Mouse (Mus musculus) forebrain, embryonic 16.5 days (tissue): ENCODE data around the gene Gm21887. TPM values are rescaled to one million over a fixed set of nuclear protein-coding genes. Genes with fewer than 3 reads are reported as not detected.
"Not testable (repeated sequence)": the region's sequence is repeated elsewhere in the genome, so short reads cannot be mapped to it uniquely, and the experiment has no call there.

ENCODE experiments used
- ATAC-seq: fragments of 200-750 bp; cut with Nextera tagmentation; 2 replicates; pipeline ENCODE4 v1.8.0; 2017; ENCODE audit warnings: mild to moderate bottlenecking, moderate library complexity
- H3K27ac ChIP-seq: fragments of 300-500 bp; sonication (generic); 2 replicates; pipeline ENCODE4 v1.5.1; 2014; ENCODE audit warnings: low read length, control low read depth
- H3K27me3 ChIP-seq: fragments of 300-500 bp; sonication (generic); replicated peaks from 2 replicates; pipeline ENCODE4 v1.6.1; 2014; ENCODE audit warnings: low read length; ENCODE audit not compliant: control insufficient read depth, insufficient read depth
- H3K36me3 ChIP-seq: fragments of 300-500 bp; sonication (generic); 2 replicates; pipeline ENCODE4 v1.6.1; 2014; ENCODE audit not compliant: control insufficient read depth, insufficient read depth
- H3K4me1 ChIP-seq: fragments of 300-500 bp; sonication (generic); replicated peaks from 2 replicates; pipeline ENCODE4 v1.6.1; 2014; ENCODE audit warnings: low read length; ENCODE audit not compliant: control insufficient read depth, insufficient read depth
- H3K4me2 ChIP-seq: fragments of 300-500 bp; sonication (generic); 2 replicates; pipeline ENCODE4 v1.6.1; 2014; ENCODE audit warnings: mild to moderate bottlenecking, low read length, control low read depth
- H3K4me3 ChIP-seq: fragments of 300-500 bp; sonication (generic); replicated peaks from 2 replicates; pipeline ENCODE4 v1.5.1; 2014; ENCODE audit warnings: mild to moderate bottlenecking, low read length, control low read depth
- H3K9ac ChIP-seq: fragments of 300-500 bp; sonication (generic); replicated peaks from 2 replicates; pipeline ENCODE4 v1.6.1; 2014; ENCODE audit warnings: low read depth, low read length, control low read depth
- H3K9me3 ChIP-seq: fragments of 300-500 bp; sonication (generic); 2 replicates; pipeline ENCODE4 v1.6.1; 2016; ENCODE audit warnings: low read length; ENCODE audit not compliant: control insufficient read depth
- WGBS: fragments of 180-500 bp; shearing (Covaris S2); extraction: QIAGEN DNeasy Blood & Tissue Kit; methylation state at CpG from one replicate; pipeline ENCODE4 v1.1.7; 2014; 5-methylcytosine and 5-hydroxymethylcytosine counted together
- polyA plus RNA-seq: library from polyadenylated mRNA; unstranded; fragments of >200 nt; fragmentation: Nextera tagmentation; extraction: Ambion mirVana; gene quantifications from 2 replicates; pipeline ENCODE4 v1.2.1, GENCODE M21; 2015

Gm21887 gene
- polyA plus RNA-seq, 1 experiment from 2014 or later = 293 TPM

- ATAC-seq, H3K4me2 ChIP-seq, H3K27ac ChIP-seq, H3K4me1 ChIP-seq, H3K27me3 ChIP-seq, H3K4me3 ChIP-seq, H3K9ac ChIP-seq: not testable (repeated sequence)
- H3K9me3 ChIP-seq = peaks cover 33% of the 10 kb centered on the region
- 89% methylated on average over 8 of the region's 8 CpGs for WGBS
- H3K36me3 ChIP-seq = peaks cover 30% of the 10 kb centered on the region
These were observed 20.3 kb upstream of the Gm21887 start for GRCm38 (mm10) chrX:169989219-169989595.

- H3K4me3 ChIP-seq, H3K27ac ChIP-seq, H3K4me1 ChIP-seq, ATAC-seq, H3K27me3 ChIP-seq, H3K9ac ChIP-seq, H3K4me2 ChIP-seq: not testable (repeated sequence)
- WGBS = 75% methylated on average over 56 of the region's 56 CpGs
- Histone ChIP-seq H3K9me3 (peaks cover 30% of the 10 kb centered on the region), H3K36me3 (peaks cover 26% of the 10 kb centered on the region)
These were observed 19.5 kb upstream of the Gm21887 start for GRCm38 (mm10) chrX:169989691-169990631.

- H3K27ac ChIP-seq, H3K4me1 ChIP-seq, H3K9ac ChIP-seq, H3K4me2 ChIP-seq, H3K27me3 ChIP-seq: not testable (repeated sequence)
- ATAC-seq = peak; percentile 2; the same call in 1 of the 2 replicates
- 9% methylated on average over 12 of the region's 28 CpGs for WGBS
- H3K36me3 ChIP-seq = peaks cover 21% of the 10 kb centered on the region
- peak overlapping the region; percentile 20 for H3K4me3 ChIP-seq
- H3K9me3 ChIP-seq = peaks cover 29% of the 10 kb centered on the region
These were observed 18.2 kb upstream of the Gm21887 start for GRCm38 (mm10) chrX:169991128-169991873.

- not testable (repeated sequence) for H3K9ac ChIP-seq, H3K4me1 ChIP-seq, H3K4me2 ChIP-seq, ATAC-seq, H3K27ac ChIP-seq, H3K4me3 ChIP-seq, H3K27me3 ChIP-seq
- peaks cover 29% of the 10 kb centered on the region for H3K9me3 ChIP-seq
- H3K36me3 ChIP-seq = peaks cover 21% of the 10 kb centered on the region
- 11% methylated on average over 9 of the region's 15 CpGs for WGBS
These were observed 17.2 kb upstream of the Gm21887 start for GRCm38 (mm10) chrX:169992086-169992930.

DNA sequence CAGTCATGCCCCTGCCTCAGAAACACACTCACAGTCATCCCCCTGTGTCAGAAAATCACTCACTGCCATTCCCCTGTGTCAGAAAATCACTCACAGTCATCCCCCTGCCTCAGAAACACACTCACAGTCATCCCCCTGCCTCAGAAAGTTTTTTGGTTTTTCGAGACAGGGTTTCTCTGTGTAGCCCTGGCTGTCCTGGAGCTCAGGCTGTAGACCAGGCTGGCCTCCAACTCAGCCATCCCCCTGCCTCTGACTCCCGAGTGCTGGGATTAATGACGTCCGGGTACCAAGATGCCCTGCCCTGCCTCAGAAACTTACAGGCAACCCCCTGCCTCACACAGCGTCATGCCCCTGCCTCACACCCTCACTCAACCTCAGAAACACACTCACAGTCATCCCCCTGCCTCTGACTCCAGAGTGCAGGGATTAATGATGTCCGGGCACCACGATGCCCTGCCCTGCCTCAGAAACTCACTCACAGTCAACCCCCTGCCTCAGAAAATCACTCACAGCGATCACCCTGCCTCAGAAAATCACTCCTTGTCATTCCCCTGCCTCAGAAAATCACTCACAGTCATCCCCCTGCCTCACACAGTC lies 16.4 kb upstream of the Gm21887 start:
- H3K4me3 ChIP-seq, H3K9ac ChIP-seq, ATAC-seq, H3K27me3 ChIP-seq, H3K4me2 ChIP-seq, H3K4me1 ChIP-seq, H3K27ac ChIP-seq: not testable (repeated sequence)
- Histone ChIP-seq H3K36me3 (peaks cover 17% of the 10 kb centered on the region), H3K9me3 (peaks cover 25% of the 10 kb centered on the region)
- WGBS = 0% methylated on average over 1 of the region's 8 CpGs

DNA sequence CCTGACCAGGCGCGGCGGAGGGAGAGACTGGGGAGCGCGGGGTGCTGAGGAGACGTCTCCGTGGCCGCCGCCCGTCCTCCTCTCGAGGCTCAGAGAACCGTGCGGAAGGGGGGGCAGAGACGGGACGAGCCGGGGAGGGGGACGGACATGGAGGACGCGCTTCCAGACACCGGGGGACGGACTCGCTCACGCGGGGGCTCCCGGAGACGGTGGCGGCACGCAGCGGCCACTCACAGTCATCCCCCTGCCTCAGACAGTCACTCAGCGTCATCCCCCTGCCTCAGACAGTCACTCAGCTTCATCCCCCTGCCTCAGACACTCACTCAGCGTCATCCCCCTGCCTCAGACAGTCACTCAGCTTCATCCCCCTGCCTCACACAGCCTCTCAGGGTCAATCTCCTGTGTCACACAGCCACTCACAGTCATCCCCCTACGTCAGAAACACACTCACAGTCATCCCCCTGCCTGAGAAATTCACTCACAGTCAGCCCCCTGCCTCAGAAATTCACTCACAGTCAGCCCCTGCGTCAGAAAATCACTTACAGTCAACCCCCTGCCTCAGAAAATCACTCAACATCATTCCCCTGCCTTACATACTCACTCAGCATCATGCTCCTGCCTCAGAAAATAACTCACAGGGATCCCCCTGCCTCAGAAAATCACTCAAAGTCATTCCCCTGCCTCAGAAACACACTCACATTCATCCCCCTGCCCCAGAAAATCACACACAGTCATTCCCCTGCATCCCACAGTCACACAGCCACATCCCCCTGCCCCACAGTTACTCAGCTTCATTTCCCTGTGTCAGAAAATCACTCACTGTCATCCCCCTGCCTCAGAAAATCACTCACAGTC lies 15.2 kb upstream of the Gm21887 start:
- peaks cover 16% of the 10 kb centered on the region for H3K9me3 ChIP-seq
- WGBS = no CpG with 5 or more reads among the region's 33 CpGs
- H3K9ac ChIP-seq, H3K4me3 ChIP-seq, H3K4me2 ChIP-seq, H3K27ac ChIP-seq, H3K36me3 ChIP-seq, H3K27me3 ChIP-seq, ATAC-seq, H3K4me1 ChIP-seq: not testable (repeated sequence)

GRCm38 (mm10) chrX:169994866-169995711 lies 14.4 kb upstream of the Gm21887 start:
- H3K36me3 ChIP-seq, H3K9ac ChIP-seq, H3K27me3 ChIP-seq, H3K4me3 ChIP-seq, H3K27ac ChIP-seq, H3K4me2 ChIP-seq, ATAC-seq, H3K4me1 ChIP-seq, H3K9me3 ChIP-seq: not testable (repeated sequence)
- 26% methylated on average over 2 of the region's 2 CpGs for WGBS
